Mouse (Mus musculus): ENCODE results near the gene Piwil1. TPM values are rescaled to one million over a fixed set of nuclear protein-coding genes. Genes with fewer than 3 reads are reported as not detected.

Gene Piwil1
- not detected for total RNA-seq (2023)

DNA sequence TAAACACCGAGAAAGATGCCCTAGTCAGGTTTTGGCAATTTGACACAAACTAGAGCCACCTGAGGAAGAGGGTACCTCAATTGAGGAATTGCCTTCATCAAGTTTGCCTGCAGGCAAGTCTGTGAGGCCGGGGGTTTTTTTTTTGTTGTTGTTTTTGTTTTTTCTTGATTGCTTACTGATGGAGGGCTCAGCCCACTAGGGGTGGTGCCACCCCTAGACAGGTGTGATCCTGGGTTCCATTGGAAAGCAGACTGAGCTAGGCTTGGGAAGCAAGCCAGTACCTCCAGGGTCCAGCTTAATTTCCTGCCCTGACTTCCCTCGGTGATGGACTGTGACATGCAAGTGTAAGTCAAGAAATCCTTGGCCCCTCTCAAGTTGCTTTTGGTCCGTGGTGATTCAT is at the start of gene Piwil1:
Piwil1 (plus strand) TSS at position 301 of the 400 bp plus-strand sequence.

Other genes with a start within 250 kb of the Piwil1 start
- 1.6 TPM for gene Fzd10, start 101.7 kb upstream of the Piwil1 start, total RNA-seq (2023)